Mouse (Mus musculus): ENCODE data around the gene Specc1l.
"Not testable (repeated sequence)": the region's sequence is repeated elsewhere in the genome, so short reads cannot be mapped to it uniquely, and the experiment has no call there.

The Specc1l gene

GRCm38 (mm10) chr10:75277501-75277900 lies 65.6 kb downstream of the Specc1l start:
- peak; percentile 57 for DNase-seq (ENCODE audit: low read depth, low spot score)

GRCm38 (mm10) chr10:75282648-75283047 lies 70.8 kb downstream of the Specc1l start:
- no peak for DNase-seq (ENCODE audit: low read depth, low spot score)

- DNase-seq (ENCODE audit: low read depth, low spot score), result no peak
Observed at GRCm38 (mm10) chr10:75283821-75284220, 71.9 kb downstream of the Specc1l start.

DNA sequence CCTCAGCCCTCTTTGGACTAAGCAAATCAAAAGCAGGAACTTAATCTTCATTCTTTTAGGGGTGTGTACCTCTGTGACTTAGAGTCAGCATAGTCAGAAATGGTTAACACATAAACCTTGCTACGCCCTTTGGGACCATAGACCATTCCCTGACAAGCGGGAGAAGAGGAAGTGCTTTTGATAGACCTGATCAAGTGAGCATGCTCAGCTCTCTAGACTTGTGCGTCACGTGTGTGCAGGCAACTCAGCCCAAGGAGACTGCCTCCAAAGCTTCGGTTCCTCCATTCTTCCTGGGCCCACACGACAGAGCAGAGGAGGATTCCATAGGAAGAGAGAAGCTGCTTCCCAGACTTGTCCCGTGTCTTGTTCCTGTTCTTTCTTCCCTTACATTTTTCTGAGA lies 76.7 kb downstream of the Specc1l start:
- DNase-seq (ENCODE audit: low read depth, low spot score), result no peak

- no peak for DNase-seq (ENCODE audit: low read depth, low spot score)
Observed at GRCm38 (mm10) chr10:75289392-75289791, 77.5 kb downstream of the Specc1l start.

GRCm38 (mm10) chr10:75290650-75291049 lies 78.8 kb downstream of the Specc1l start:
- no peak for DNase-seq (ENCODE audit: low read depth, low spot score)

DNA sequence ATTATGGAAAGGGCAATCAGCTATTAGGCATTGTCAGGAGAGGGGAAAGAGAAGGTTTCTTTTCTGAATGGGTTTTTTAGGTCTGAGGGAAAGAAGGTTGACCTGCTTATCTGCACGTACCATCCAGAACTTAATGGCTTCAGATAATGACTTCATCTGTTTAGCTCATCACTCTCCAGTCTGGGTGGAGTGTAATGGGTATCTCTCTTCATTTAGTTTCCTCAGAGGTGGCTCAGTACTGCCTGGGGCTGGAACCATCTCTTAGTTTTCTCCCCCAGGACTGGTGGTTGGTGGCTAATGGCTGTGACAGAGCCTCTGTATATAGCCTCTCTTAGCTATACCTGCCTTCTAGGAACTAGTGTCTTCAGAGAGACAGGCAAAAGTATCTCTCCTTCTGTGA lies 79.5 kb downstream of the Specc1l start:
- no peak for DNase-seq (ENCODE audit: low read depth, low spot score)

- DNase-seq (ENCODE audit: low read depth, low spot score), result not testable (repeated sequence)
Observed at GRCm38 (mm10) chr10:75292206-75292605, 80.3 kb downstream of the Specc1l start.

- no peak for DNase-seq (ENCODE audit: low read depth, low spot score)
Observed at GRCm38 (mm10) chr10:75293288-75293687, 81.4 kb downstream of the Specc1l start.

GRCm38 (mm10) chr10:75294362-75294761 lies 82.5 kb downstream of the Specc1l start:
- no peak for DNase-seq (ENCODE audit: low read depth, low spot score)

DNA sequence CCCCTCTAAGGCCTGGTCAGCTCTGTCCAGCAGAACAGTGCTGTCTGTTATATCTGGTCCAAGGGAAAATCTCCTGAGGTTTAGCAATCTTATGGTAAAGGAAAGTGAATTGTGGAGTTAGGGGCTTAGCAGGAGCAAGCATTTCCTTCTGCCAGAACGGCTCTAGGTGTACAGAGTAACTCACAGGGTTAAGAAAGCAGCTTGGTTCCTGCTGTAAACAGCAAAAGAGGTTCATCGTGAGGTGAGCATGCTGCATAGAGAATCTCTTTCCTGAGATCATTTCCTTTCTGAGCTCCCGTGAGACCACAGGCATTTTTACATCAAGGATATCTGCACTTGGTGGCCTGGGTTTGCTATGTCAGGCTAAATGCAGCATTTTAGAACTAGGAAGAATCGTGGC lies 83.1 kb downstream of the Specc1l start:
- DNase-seq (ENCODE audit: low read depth, low spot score), result no peak

GRCm38 (mm10) chr10:75298608-75299007 lies 86.7 kb downstream of the Specc1l start:
- DNase-seq (ENCODE audit: low read depth, low spot score), result no peak

DNA sequence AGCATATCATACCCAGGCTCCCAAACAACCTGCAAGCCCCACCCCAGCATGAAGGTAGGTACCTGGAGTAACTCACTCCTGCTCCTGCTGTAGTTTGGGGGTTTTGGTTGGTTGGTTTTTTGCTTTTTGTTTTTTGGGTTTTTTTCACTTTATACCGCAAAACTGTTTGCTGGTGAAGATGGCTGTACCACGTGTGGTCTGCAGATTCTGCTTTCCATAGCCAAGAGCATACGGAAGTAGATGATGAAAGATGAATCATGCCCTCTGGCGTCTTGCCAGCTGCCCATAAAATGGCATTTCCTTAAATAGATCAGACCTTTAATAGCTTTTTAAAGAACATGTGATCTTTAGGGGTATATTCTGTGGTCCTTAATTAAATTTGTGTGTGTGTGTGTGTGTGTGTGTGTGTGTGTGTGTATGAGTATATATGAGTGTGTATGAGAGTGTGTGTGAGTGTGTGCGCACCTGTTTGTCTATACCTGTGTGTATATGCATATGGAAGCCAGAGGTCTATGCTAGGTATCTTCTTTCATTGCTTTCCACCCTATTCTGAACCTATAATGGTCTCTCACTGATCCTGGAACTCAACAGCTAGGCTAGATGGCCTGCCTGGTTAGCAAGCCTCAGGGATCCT lies 88.0 kb downstream of the Specc1l start:
- DNase-seq (ENCODE audit: low read depth, low spot score), result peak; percentile 95

GRCm38 (mm10) chr10:75301195-75301806 lies 89.4 kb downstream of the Specc1l start:
- DNase-seq (ENCODE audit: low read depth, low spot score), result no peak

GRCm38 (mm10) chr10:75301937-75302336 lies 90.1 kb downstream of the Specc1l start:
- no peak for DNase-seq (ENCODE audit: low read depth, low spot score)

- no peak for DNase-seq (ENCODE audit: low read depth, low spot score)
Observed at GRCm38 (mm10) chr10:75302536-75302935, 90.7 kb downstream of the Specc1l start.

- DNase-seq (ENCODE audit: low read depth, low spot score), result no peak
Observed at GRCm38 (mm10) chr10:75303324-75304048, 91.6 kb downstream of the Specc1l start.

DNA sequence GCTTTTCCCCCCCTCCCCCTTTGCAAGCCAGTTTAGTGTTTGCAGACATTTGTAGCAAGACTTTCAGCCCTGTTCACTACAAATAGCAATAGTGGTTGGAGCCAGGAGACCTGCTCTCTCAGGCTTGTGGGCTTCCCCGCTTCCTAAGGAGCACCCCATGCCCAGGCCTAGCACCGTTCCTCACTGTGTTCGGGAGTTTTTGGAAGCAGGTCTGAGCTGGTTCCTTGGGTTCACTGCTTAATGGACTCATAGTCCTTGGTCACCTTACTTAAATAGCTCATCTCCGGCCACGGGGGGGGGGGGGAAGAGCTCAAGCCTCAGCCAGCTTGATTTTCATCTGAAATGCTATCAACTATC lies 92.2 kb downstream of the Specc1l start:
- DNase-seq (ENCODE audit: low read depth, low spot score), result no peak

GRCm38 (mm10) chr10:75304413-75304812 lies 92.5 kb downstream of the Specc1l start:
- no peak for DNase-seq (ENCODE audit: low read depth, low spot score)

DNA sequence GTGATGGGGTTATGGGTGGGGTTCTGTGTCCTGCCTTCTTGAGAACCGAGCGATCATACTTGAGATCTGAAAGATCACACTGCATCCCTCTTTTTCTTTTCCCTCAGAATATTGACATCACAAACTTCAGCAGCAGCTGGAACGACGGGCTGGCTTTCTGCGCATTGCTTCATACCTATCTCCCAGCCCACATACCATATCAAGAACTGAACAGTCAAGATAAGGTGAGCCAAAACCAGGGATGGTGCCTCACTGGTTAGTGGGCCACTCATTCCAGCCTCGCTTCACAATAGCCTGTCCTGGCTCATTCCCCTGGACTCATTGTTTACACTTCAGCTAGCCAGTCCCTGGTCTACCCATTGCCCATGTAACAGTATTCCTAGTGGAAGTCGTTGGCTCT lies 95.3 kb downstream of the Specc1l start:
- DNase-seq (ENCODE audit: low read depth, low spot score), result no peak

DNA sequence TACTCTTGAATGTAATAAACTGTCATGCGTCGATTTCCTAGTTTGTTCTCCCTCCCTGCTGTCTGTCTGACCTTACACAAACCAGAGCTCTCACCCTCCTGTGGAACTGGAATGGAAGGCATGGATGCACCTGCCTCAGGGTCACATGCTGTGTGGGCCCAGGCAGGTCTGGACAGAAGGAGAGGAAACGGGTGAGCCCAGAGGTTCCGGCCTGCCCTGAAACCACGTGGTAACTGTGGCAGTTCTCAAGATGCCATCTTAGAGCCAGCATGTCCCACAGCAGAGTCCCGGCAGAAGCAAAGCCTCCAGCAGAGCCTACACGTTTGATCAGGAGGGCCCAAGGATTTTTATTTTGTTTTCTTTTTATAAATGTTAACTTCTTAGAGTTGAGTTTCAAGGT lies 100.5 kb downstream of the Specc1l start:
- no peak for DNase-seq (ENCODE audit: low read depth, low spot score)

DNA sequence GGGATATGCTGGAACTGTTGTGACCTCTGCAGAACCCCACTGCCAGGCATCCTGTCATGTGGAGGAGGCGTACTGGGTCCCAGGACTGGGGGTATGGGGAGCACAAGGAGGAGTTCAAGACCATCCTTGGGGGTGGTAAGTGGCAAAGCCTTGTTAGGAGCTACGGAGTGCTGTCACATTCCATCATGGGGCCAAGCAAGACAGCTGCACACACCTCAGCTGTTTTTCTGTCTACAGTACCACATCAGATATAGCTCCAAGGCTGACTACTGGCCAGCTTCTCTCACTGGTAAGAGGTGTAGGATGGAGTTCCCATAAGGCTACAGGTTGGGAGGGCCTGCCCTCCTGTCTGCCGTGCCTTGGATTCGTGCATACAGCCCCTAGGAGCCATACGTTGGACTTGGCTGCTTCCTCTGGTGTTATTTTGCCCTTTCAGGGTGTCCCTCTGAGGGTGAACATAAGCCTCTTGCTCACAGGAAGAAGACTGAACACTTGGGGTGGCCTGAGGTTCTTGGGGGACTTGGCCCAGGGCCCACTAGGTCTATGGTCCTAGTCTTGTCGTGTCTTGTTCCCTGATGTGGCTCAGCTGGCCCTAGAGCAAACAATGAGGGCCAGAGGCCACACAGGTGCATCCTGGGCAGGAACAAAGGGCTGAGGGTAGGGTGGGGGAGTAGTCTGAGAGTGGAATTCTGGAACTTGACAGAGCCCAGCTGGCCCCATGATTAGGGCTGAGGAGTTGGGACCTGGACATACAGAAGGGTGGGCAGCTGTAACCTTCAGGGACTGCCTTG lies 102.5 kb downstream of the Specc1l start:
- DNase-seq (ENCODE audit: low read depth, low spot score), result no peak

Data from 3T3-L1 (cell line).